Mouse (Mus musculus): ENCODE measurements at regions not wholly inside any gene's neighbourhood (a gene's known extent, or its start where the extent isn't known, plus 50 kb on each side); places are given as distances from the start of the nearest gene placed in this dataset.
A peak's percentile ranks its signal among the peaks of the same experiment; 100 is the strongest.

DNA sequence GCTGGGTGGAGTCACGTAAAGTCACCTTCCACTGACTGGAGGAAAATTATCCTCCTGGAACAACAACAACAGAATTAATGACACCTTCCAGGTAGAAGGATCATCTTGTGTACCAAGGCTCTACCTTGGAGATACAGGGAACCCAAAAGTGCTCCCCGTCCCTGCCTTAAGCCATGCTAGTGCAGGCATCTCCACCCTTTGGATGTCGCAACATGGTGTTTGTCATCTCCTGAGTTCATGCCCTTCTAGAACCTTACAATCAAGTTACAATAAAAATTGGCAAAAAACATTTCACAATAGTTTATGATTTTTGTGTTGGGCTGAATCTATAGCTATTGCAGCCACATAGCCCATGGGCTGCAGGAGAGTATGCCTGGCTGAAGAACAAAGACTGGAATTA lies 305.5 kb downstream of the Epha4 start:
- DNase-seq = no peak

- DNase-seq = no peak
Measured at GRCm38 (mm10) chr1:77213462-77214098, 301.3 kb downstream of the Epha4 start.

- DNase-seq = no peak
Measured at GRCm38 (mm10) chr1:77219488-77220321, 295.2 kb downstream of the Epha4 start.

GRCm38 (mm10) chr1:77220322-77220590 lies 294.6 kb downstream of the Epha4 start:
- no peak for DNase-seq

DNA sequence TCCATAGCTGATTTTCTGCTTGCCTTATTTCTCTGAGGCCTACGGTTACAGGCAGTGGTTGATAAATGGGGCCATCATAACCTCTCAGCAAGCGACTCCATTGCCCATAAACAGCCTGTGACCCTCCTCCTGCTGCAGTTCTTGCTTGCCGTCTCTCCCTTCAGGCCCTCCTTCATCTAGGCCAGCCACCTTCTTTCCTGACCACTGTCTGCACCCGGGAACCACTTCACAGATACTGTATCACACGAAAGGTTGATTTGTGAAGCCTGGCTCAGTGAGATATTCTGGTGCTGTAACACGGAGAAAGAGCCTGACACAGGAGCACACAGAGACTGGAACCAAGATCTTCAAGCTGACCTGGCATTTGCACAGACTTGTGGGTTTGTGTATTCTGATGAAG lies 294.1 kb downstream of the Epha4 start:
- no peak for DNase-seq

DNA sequence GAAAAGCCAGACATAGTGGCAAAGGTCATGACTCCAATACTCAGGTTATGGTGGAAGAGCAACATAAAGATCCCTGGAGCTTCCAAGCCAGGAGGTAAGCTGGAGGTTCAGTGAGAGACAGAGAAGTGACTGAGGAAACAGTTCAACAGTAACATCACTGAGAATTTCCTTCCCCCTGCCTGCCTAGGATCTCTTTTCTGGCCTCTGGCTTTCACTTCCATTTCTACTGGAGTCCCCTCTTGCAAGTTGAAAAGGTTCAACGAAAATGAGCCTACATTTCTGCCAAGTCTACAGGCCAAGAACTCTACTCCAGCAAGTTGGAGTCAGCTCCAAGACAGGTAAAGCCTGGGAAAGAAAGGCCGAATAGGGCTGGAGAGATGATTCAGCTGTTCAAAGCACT lies 293.0 kb downstream of the Epha4 start:
- no peak for DNase-seq

DNA sequence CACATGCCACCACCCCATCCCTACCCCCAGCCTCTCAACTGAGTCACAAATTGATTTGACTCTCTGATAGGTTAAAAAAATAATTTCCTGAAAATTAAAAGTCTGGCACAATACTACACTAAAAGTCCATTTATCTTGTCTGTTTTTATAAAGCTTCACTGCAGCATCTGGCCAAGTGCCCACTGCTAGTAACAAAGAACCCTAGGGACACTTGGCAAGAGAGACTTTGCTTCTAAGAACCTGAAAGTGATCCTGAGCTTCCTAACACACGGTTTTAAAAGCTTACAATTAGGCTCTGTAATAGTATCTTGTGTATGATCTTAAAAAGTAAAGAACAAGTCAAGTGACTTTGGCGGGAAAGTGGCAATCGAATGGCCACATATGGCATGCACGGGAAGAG lies 288.3 kb downstream of the Epha4 start:
- no peak for DNase-seq

DNA sequence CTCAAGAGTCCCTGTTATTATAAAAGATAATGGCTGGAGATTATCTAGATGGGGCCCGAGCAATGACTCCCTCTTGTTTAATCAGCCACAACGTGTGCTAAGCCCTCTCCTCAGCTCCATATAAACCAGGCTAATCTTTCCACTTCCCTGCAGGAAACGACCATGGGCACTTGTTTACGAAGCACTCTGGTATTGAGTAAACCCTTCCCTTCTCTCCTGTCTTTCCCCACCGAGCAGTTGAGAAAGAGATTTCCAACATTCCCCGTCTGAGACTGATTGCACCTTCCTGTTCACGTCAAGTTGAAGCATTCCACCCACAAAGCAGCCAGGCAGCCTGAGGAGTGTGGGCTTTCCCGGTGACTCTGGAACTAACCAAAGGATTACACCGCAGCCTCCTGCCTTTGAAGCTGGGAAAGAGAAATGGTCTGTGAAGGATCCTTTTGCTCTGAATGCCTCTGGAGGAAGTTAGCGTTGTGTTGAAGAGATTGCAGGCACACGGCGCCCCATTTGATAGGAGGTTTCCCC lies 287.8 kb downstream of the Epha4 start:
- no peak for DNase-seq

- DNase-seq = no peak
Measured at GRCm38 (mm10) chr1:77227800-77228199, 287.1 kb downstream of the Epha4 start.

GRCm38 (mm10) chr1:77229561-77229960 lies 285.3 kb downstream of the Epha4 start:
- DNase-seq = no peak

- no peak for DNase-seq
Measured at GRCm38 (mm10) chr1:77233010-77233409, 281.9 kb downstream of the Epha4 start.

DNA sequence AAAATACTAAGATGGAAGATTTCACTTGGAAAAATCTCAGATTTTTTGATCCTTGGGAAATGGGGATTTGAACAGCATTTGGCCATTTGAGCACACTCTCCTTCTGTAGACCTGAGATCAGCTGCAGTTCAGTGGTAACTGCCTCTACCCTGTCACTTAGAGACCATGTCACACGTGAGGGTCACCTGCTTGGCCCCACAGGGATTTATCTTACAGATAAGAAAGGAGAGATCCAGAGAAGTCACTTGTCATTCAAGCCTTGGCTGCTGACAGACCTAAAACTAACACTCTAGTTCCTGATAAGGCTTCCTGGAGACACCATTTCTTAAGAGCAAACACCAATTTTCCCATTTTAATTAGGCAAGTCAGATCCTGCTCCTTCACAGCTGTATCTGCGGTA lies 270.2 kb downstream of the Epha4 start:
- DNase-seq = no peak

GRCm38 (mm10) chr1:77246047-77246446 lies 268.8 kb downstream of the Epha4 start:
- DNase-seq = no peak

DNA sequence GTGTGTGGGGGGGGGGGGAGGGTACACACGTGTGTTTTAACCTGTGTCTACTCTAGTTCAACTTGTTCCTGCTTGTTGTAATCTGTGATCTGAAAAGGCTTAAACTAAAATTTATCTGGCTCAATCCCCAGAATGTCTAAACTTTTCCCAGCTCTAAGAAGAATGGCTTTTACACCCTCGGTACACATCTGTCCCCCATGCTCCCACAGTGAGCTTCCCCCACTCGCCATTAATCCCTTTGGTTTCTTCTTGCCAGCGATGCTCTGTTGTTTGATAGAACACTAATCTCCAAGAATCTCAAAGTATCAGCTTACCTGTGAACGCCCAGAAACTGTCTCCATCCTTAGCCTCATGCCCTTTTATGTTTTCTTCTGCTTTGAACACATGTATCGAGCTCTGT lies 260.6 kb downstream of the Epha4 start:
- no peak for DNase-seq

GRCm38 (mm10) chr1:77256115-77256842 lies 258.6 kb downstream of the Epha4 start:
- DNase-seq = no peak

- DNase-seq = no peak
Measured at GRCm38 (mm10) chr1:77258730-77259310, 256.1 kb downstream of the Epha4 start.

GRCm38 (mm10) chr1:77259789-77260188 lies 255.1 kb downstream of the Epha4 start:
- DNase-seq = no peak

- no peak for DNase-seq
Measured at GRCm38 (mm10) chr1:77261678-77262077, 253.2 kb downstream of the Epha4 start.

GRCm38 (mm10) chr1:77265677-77266076 lies 249.2 kb downstream of the Epha4 start:
- DNase-seq = no peak

- DNase-seq = no peak
Measured at GRCm38 (mm10) chr1:77267311-77268003, 247.4 kb downstream of the Epha4 start.

DNA sequence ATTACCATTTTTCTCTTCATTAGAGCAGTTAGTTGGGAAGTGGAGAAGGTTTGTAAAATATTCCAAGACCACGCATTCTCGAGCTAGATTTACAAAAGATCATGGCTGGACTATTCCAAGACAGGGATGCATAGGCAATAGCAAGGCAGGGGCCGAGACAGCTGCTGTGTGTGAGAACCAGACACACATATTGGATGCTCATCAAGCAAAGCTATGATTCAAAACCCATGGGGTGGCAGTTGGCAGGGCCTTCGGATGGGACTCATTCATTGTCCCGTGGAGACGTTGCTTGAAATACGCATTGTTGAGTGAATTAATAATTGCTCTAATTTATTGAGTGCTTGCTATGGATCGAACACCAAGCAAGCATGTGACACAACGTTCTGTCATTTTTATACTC lies 239.6 kb downstream of the Epha4 start:
- DNase-seq = no peak

DNA sequence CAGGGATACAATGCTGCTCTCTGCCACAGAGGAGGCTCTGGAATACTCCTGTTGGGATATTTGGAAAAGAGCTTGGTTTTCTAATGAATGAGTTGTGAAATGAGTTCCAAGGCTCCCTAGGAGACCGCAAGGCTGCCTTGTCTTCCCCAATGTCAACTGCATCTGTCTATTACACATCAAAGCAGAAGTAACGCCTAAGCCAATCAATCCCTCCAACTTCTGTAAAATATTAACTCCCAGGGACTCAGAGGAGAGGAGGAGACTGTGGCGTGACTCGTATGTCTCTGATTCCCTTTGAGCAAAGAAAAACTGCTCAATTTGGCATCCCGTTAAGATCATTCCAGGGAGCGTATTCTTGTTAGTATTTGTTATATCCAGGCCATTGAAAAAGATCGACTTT lies 235.3 kb downstream of the Epha4 start:
- peak; percentile 1 for DNase-seq

All from adrenal gland, adult 8-10 months (tissue).